Mouse (Mus musculus) CH12.LX (cell line): Measurements from ENCODE around the gene U2af1l4.

Source experiments
- GABPA ChIP-seq: IDR thresholded peaks from 2 replicates; pipeline ENCODE4 v1.6.1; 2012; ENCODE audit warnings: low read depth, low read length, improper control_type of control experiment, inconsistent platforms; ENCODE audit not compliant: insufficient replicate concordance
- POLR2A ChIP-seq: IDR thresholded peaks from 2 replicates; pipeline ENCODE4 v1.6.1; 2011; ENCODE audit warnings: low read depth, mild to moderate bottlenecking, improper control_type of control experiment, low read length
- RAD21 ChIP-seq: IDR thresholded peaks from 2 replicates; pipeline ENCODE4 v1.6.1; 2011; ENCODE audit warnings: low read depth, mild to moderate bottlenecking, low read length, improper control_type of control experiment, moderate library complexity

- no peak for TF ChIP-seq RAD21
- no peak for TF ChIP-seq GABPA
- no peak for TF ChIP-seq POLR2A
Measured at GRCm38 (mm10) chr7:30549880-30550279, 13.2 kb upstream of the U2af1l4 start.
